Mouse (Mus musculus): ENCODE measurements around the gene Magi1.

DNA sequence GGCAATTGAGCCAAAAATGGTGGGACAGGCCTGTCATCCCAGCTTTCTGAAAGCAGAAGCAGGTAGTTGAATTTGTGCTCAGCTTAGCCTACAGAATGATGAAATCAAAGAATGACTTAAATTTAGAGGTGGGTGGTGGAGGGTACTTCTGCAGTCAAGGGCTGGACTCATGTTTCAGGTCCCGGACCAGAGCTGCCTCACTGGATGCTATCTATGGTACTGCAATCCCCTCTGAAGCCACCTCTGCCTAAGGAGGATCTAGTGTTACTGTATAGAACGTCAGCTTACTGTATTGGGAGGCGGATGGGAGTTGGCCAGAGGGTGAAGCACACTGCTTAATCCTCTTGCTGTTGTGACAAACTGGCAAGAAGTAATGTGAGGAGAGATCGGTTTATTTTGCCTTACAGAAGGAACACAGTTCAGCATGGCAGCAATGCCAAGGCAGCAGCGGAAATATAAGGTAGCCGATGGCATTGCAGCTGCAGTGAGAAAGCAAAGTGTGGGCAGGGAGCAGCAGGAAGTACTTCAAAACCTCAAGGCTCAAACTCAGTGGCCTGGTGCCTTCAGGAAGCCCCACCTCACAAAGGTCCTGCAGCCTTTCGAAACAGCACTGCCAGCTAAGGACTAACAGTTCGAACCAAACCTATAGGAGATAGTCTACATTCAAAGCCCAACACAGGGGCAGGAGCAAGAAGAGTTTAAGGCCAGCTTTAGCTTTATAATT, 262.3 kb downstream of the Magi1 start:
- no peak for TF ChIP-seq CTCF (IDR thresholded peaks at IDR 0.05; ENCODE audit: low read depth)
- no peak for TF ChIP-seq EP300 (IDR thresholded peaks at IDR 0.05; ENCODE audit: low read depth)
